Mouse (Mus musculus) kidney, adult 18-20 months (tissue): Measurements from ENCODE around the gene Eng.

Experiments
- DNase-seq: peaks from one replicate; pipeline ENCODE4 v3.0.0; 2021

The Eng gene

GRCm38 (mm10) chr2:32646379-32647056 lies at the start of gene Eng:
TSS of gene Eng (plus strand) at chr2:32646595.
- peak; percentile 80 for DNase-seq

- DNase-seq, result no peak
Measured at GRCm38 (mm10) chr2:32596725-32597124, 49.7 kb upstream of the Eng start.

- DNase-seq, result no peak
Measured at GRCm38 (mm10) chr2:32597248-32597647, 49.1 kb upstream of the Eng start.

- DNase-seq, result no peak
Measured at GRCm38 (mm10) chr2:32597699-32598098, 48.7 kb upstream of the Eng start.

- no peak for DNase-seq
Measured at GRCm38 (mm10) chr2:32598506-32598905, 47.9 kb upstream of the Eng start.

- DNase-seq, result no peak
Measured at GRCm38 (mm10) chr2:32599409-32599808, 47.0 kb upstream of the Eng start, which contains the start of gene St6galnac6. TSS of gene St6galnac6 (plus strand) at chr2:32599709.

- DNase-seq, result no peak
Measured at GRCm38 (mm10) chr2:32601417-32602065, 44.9 kb upstream of the Eng start.

GRCm38 (mm10) chr2:32602600-32603054 lies 43.8 kb upstream of the Eng start:
- DNase-seq, result peak; percentile 94

GRCm38 (mm10) chr2:32604631-32605030 lies 41.8 kb upstream of the Eng start:
- DNase-seq, result no peak

- DNase-seq, result peak; percentile 78
Measured at GRCm38 (mm10) chr2:32606161-32607142, 39.9 kb upstream of the Eng start.

- no peak for DNase-seq
Measured at GRCm38 (mm10) chr2:32607262-32607947, 39.0 kb upstream of the Eng start.

- DNase-seq, result peak; percentile 62
Measured at GRCm38 (mm10) chr2:32608141-32608777, 38.1 kb upstream of the Eng start.

- no peak for DNase-seq
Measured at GRCm38 (mm10) chr2:32608778-32609435, 37.5 kb upstream of the Eng start.

GRCm38 (mm10) chr2:32610610-32611229 lies 35.7 kb upstream of the Eng start:
- DNase-seq, result peak; percentile 62

GRCm38 (mm10) chr2:32612274-32612673 lies 34.1 kb upstream of the Eng start:
- no peak for DNase-seq

- DNase-seq, result no peak
Measured at GRCm38 (mm10) chr2:32617109-32617508, 29.3 kb upstream of the Eng start.

- DNase-seq, result no peak
Measured at GRCm38 (mm10) chr2:32617601-32618000, 28.8 kb upstream of the Eng start.

- no peak for DNase-seq
Measured at GRCm38 (mm10) chr2:32618051-32618450, 28.3 kb upstream of the Eng start.

GRCm38 (mm10) chr2:32620682-32621516 lies 25.5 kb upstream of the Eng start:
- peak; percentile 55 for DNase-seq

- no peak for DNase-seq
Measured at GRCm38 (mm10) chr2:32621517-32621859, 24.9 kb upstream of the Eng start, which contains the start of gene Ak1. TSS of gene Ak1 (plus strand) at chr2:32621758.
